Mouse (Mus musculus) frontal cortex, adult 2 months (tissue): ENCODE data around the gene Zdhhc17. TPM values are rescaled to one million over a fixed set of nuclear protein-coding genes. Genes with fewer than 3 reads are reported as not detected.
A peak's percentile ranks its signal among the peaks of the same experiment; 100 is the strongest.

Experiments
- DNase-seq, 2 experiments: peaks; one replicate each; pipeline ENCODE4 v3.0.0; 2022; ENCODE audit warnings: low spot score in 1 of 2; ENCODE audit errors: extremely low spot score in 1 of 2
- polyA plus RNA-seq: library from polyadenylated mRNA; depleted of rRNA; stranded (reverse); fragments of >200 nt; gene quantifications from 2 replicates; pipeline ENCODE4 v1.2.3, GENCODE M21; 2012; rRNA removed

The Zdhhc17 gene
- 89.4 and 97.1 TPM in 2 replicates for polyA plus RNA-seq

DNA sequence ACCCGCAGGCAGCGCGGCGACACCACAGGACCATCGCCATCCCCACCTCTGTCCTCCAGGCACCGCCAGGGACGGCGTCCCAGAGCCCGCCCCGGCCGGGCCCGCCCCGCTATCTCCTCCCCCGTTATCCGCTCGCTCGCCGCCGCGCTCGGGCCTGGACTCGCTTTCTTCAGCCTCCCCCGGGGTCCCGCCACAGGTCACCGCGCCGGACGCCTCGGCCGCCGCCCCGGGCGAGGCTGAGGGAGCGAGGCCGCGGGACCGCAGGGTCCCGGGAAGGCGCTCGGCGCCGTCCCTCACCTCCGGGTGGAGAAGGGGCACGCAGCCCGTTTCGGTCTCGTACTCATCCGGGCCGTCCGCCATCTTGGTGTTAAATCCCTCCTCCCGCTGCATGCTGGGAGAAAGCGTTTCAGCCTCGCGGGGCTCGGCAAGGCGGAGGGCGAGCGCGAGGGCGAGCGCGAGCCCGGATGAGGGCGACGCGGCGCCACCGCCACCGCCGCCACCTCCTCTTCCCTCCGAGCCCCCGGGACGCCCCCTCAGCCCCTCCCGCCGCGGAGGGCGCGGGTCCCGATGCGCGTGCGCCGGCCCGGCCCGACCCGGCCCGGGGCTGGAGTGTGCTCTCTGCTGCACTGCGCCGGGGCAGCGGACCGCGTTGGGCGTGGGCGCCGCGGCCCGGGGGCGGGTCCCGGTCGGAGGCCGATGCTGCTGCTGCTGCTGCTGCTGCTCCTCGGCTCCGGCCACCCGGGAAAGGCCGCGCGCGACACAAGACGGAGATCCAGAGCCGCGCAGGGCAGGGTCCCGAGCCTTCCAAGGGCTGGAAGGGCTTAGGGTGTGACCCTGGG lies at the start of gene Zdhhc17:
Gene Zdhhc17, minus strand, starts transcription at position 500 of the 839 bp plus-strand sequence.
- peak; percentile 63 to 90 for DNase-seq

- no peak for DNase-seq
These were observed 45.8 kb upstream of the Zdhhc17 start for GRCm38 (mm10) chr10:111055770-111056169.

DNA sequence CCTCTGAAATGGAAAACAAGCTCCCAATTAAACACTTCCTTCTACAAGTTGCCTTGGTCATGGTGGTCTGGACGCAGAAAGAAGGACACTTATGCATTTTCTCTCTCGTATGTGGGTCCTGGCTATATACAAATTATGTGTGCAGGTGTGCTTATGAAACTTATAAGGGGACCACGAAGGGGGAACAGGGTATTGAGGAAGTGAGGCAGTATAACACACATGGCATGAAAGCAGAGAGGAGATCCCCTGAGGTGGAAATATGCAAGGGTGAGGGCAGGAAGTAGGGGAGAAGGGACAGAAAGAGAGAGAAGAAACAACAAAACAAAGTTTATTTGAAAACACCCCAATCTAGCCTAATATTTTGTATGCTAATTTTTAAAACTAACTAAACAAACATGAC lies 41.7 kb upstream of the Zdhhc17 start:
- DNase-seq = no peak

GRCm38 (mm10) chr10:111050511-111050910 lies 40.6 kb upstream of the Zdhhc17 start:
- no peak for DNase-seq

DNA sequence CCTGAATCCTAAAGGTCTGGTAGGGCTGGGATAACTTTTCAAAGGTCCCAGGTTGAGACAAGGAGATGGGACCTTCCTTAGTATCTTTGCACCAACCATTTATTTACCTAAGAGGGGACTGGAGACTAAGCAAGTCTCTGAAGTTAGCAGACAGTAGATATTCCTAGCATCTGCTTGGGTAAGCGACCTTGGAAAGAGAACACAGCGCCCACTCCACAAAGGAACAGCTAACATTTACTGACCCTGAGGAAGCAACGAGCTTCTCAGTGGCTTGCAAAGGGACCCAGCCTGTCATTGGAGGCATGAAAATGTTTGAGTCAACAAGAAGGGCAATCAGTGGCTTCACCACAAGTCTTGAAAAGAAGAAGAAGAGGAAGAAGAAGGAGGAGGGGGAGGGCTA lies 40.1 kb upstream of the Zdhhc17 start:
- no peak for DNase-seq

GRCm38 (mm10) chr10:111047895-111048294 lies 38.0 kb upstream of the Zdhhc17 start:
- DNase-seq = no peak

DNA sequence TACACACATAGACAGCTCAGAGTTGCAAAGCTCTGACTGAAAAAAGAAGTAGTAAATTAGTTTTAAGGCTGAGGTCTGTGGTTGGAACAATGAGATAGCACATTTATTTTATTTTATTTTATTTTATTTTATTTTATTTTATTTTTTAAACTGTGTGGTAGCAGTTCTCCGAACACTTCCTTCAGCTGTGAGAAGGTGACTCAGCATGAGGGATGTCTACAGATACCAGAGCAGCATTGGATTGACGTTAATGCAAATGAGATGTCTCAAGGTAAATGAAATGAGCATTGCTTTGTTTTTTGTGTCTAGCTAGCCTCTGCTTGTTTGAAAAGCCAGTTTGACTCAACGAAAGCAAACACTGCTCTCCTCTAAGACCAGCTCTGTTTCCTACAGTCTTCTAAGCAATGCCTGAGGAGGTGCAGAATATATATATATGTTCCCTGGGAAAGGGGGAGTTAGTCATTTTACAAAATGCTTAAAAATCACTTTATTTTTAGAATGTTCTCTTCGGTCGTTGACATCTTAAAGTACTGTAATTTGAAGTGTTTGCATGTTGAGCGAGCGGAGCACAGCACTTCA lies 30.2 kb upstream of the Zdhhc17 start:
- DNase-seq = peak; percentile 14 to 32

DNA sequence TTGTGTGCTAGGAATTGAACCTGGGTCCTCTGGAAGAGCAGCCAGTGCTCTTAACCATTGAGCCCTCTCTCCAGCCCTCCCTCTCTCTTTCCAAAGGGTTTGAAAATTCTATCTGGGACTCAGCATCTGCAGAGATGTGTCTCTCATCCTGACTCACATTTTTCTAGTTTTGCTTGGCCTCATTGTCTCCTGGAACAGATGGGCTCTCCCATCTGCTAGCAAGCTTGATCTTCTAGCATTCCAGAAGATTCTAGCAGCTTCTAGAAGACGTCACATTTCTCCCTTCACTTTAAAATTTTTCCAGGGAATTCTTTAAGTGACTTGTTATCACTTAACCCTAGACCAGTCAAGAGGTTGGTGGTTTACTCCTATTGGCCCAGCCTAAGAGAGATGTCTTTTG lies 26.9 kb upstream of the Zdhhc17 start:
- DNase-seq = peak in 1 of 2 experiments; percentile 67

- no peak for DNase-seq
These were observed 25.2 kb upstream of the Zdhhc17 start for GRCm38 (mm10) chr10:111035134-111035533.

DNA sequence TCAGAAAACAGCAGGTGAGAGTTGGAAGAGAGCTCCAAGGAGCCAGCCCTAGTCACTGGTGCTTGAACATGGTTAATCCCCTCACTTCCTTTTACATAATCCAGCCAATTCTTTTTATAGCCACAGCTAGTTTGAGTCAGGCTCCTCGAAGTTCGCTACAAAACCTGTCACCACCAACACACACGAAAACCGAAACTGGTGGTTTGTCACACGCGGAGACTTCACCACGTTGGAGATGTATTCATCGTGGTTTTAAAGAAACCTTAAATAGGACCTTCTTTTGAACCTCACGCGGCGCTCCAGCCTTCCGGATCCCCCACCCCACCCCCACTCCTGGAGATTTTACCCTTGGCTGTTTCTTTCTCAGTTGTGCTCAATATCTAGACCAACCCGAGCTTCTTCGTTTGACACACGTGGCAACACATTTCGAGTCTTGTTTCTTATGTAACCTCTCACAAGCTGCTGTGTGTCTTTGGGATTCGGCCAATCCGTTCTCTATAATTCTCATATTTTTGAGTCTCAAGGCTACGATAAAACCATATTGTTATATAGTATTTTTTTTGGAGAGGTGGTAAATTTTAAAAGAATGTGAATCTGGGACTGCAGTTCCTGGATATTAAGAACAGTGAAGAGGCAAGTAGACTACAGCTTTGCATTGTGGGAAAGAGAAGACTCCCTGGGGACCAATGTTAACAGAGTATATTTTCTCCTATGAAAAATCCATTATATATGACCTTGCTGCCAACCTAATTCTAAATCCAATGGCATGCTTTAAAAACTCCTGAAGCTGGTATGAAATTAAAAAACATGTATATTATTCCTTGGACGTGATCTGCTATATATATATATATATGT lies 21.8 kb upstream of the Zdhhc17 start:
- DNase-seq = peak; percentile 76 to 81

DNA sequence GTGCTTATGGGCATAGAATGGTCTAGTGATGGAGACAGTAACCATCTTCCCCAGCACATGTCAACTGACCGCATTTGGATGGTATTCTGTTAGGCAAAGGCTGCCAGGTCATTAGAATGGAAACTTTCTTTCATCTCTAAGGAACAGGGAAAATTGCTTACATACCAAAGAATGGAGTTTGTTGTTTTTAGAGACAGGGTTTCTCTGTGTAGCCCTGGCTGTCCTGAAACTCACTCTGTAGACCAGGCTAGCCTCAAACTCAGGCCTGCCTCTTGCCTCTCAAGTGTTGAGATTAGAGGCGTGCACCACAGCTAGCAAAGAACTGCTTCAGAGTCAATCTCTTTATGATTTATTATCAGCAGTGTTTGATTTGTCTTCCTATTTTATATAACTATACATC lies 20.9 kb upstream of the Zdhhc17 start:
- DNase-seq = no peak

DNA sequence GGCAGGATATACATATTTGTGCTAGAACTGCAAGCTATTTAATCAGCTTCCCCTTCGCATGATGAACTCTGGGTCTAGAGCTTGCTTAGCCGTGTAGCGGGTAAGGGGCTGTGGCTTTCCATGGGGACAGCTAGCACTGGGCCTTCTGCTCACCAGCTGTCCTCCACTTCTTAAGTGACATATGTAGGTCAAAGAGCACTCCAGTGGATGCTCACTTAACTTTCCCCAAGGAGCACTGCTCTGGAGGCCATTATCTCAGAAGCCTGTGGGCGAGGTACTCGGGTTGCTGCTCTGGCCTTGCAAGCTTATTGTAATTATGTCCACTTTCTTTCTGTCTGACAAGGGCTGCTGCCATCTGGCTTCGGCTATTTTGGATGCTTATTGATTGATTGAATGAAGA lies 16.2 kb upstream of the Zdhhc17 start:
- no peak for DNase-seq

- DNase-seq = no peak
These were observed 14.8 kb upstream of the Zdhhc17 start for GRCm38 (mm10) chr10:111024746-111025145.

GRCm38 (mm10) chr10:111014476-111014875 lies 4.5 kb upstream of the Zdhhc17 start:
- DNase-seq = no peak

DNA sequence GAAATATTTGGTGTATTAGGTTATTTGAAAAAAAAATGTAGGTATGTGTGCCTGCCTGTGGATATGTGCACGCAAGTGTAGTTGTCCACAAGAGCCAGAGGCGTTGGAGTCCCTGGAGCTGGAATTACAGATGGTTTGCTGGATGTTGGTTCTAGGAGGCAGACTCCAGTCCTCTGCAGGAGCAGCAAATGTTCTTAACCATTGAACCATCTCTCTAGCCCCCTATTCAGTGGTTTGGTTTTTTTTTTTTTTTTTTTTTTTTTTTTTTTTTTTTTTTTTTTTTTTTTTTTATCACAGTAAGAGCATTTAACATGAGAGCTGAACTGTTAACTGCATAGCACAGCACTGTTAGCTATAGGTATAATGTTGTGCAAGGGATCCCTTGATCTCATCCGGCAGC lies 3.3 kb upstream of the Zdhhc17 start:
- no peak for DNase-seq

DNA sequence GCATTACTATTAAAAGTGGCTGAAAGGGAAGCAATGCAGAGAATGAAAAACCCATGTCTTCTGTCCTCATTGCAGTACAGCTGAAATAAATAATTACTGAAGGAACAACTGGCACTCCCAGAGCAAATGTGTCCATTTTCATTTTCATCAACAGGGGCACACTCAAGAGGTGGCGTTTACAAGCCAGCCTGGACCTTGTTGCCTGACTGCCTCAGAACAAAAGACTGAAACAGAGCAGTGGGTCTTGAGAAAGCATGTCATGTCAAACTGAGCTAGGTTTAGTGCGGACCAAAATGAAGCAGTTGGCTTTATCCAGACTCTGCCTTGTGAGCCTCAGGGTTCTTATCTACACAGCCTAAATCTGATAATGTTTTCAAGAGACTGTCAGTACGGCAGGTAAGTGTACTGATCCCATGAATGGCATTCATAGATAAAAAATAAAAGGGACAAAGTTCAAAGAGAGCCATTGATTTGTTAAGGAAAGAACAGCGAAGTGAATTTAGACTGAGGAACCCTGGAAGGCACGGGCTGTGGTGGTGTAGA lies 2.6 kb upstream of the Zdhhc17 start:
- DNase-seq = no peak

GRCm38 (mm10) chr10:111011226-111011765 lies 1.4 kb upstream of the Zdhhc17 start:
- peak in 1 of 2 experiments; percentile 50 for DNase-seq

DNA sequence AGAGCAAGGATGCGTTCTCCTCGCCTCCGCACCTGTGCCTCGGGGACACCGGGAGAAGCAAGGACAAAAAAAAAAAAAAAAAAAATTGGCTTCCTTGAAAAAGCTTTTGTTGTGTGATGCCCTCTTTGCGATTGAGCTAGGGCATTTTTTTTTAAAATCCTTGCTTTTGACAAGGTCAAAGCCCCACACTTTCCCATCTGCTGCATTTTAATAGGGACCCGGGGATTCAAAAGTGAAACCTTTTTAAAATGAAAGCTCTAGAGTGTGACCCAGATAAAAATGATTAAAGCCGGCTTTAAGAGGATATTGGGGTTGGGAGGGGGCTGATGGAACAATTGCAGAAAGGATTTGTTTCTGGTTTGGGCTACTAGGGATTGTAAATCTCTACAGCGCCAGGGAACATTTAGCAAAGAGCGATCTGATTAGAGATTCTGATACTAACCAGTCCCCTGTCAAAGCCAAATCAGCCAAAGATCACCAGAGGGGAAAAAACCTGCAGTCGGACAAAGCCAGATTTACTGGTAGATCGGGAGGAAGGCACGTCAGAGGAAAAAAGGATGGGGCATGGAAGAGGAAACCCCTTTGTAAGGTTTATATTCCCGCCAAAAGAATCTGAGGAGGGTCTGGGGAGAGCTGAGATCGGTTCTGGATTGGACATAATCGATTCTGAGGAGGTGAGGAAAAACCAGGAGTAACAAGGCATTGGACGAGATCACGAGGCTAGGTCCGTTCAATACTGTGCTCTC lies 713 bp upstream of the Zdhhc17 start:
- peak in 1 of 2 experiments; percentile 46 for DNase-seq

DNA sequence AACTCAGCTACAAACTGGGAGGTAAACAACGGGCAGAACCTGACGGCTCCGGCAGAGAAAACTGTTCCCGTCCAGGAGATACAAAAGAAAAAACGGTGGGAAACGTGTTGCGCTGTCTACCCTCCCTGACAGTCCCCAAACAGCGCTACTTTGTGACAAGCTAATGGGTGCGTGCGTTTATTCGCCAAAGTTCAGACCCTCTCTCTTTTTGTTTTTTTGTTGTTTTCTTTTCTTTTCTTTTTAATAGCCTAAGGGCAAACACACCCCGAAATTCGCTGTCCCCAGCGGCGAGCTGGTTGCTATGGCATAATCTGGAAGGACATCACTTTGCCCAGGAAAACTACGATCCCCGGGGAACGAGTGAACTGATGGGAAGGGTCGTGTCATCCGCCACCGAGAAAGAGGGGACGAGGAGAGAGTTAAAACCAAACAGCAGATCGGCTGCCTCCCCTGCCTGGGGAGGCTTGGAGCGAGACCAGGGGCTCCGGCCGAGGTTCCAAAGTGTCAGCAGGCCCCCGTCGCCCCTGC lies 763 bp downstream of the Zdhhc17 start:
- DNase-seq = no peak

DNA sequence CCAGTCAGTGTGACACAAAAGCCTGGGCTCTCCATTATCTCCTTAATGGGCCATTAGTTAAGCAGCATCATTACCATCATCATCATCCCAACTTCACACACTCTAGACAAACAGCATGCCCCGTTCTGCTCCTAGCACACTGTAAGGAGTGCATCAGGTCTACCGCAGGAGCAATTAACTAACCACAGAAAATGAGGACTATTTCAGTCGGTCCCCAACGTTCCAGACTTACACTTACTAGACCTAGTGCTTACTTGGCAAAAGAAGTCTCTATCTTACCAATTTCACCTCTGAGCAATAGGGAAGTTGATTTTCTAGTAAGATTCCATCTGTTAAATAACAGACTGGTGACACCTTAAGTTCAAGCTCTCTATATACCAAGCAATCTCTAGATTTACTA lies 2.3 kb downstream of the Zdhhc17 start:
- DNase-seq = no peak
